Mouse (Mus musculus): ENCODE results near the gene Hoxd11. TPM values are rescaled to one million over a fixed set of nuclear protein-coding genes. Genes with fewer than 3 reads are reported as not detected.

Gene Hoxd11
- polyA plus RNA-seq, 1 experiment from 2014 or later, result not detected

- H3K27me3 ChIP-seq (ENCODE audit: control insufficient read depth, insufficient read depth, low read length), result peaks cover 86% of the 10 kb centered on the region
- peak overlapping the region; percentile 46 for H3K4me3 ChIP-seq (ENCODE audit: low read depth, low read length)
- 1% methylated on average over 27 of the region's 47 CpGs for WGBS (ENCODE audit: insufficient replicate concordance)
- no peak for ATAC-seq (replicated peaks; ENCODE audit: insufficient number of reproducible peaks, low FRiP score, low TSS enrichment)
- H3K27ac ChIP-seq (ENCODE audit: low read depth, low read length), result no peak overlapping the region
- peaks cover 4% of the 10 kb centered on the region; the same call in 1 of the 2 replicates for H3K4me1 ChIP-seq (ENCODE audit: control insufficient read depth, insufficient read depth, low read length)
- H3K9ac ChIP-seq (ENCODE audit: low read depth, low read length), result no peak overlapping the region
- H3K36me3 ChIP-seq (ENCODE audit: control insufficient read depth, insufficient read depth, low read length), result no peaks in the 10 kb centered on the region
- no peaks in the 10 kb centered on the region for H3K9me3 ChIP-seq (replicated peaks; ENCODE audit: control insufficient read depth, low read length)
- H3K4me2 ChIP-seq, result peak overlapping the region; percentile 63
These were observed 24.0 kb upstream of the Hoxd11 start for GRCm38 (mm10) chr2:74655420-74655781.

GRCm38 (mm10) chr2:74655821-74656631 is 23.3 kb upstream of the Hoxd11 start:
- Histone ChIP-seq H3K4me3 (ENCODE audit: low read depth, low read length) (peak overlapping the region; percentile 46), H3K36me3 (ENCODE audit: control insufficient read depth, insufficient read depth, low read length) (no peaks in the 10 kb centered on the region), H3K9me3 (replicated peaks; ENCODE audit: control insufficient read depth, low read length) (no peaks in the 10 kb centered on the region), H3K9ac (ENCODE audit: low read depth, low read length) (no peak overlapping the region), H3K4me1 (ENCODE audit: control insufficient read depth, insufficient read depth, low read length) (peaks cover 4% of the 10 kb centered on the region; the same call in 1 of the 2 replicates), H3K27ac (ENCODE audit: low read depth, low read length) (no peak overlapping the region), H3K27me3 (ENCODE audit: control insufficient read depth, insufficient read depth, low read length) (peaks cover 86% of the 10 kb centered on the region), H3K4me2 (peak overlapping the region; percentile 63)
- ATAC-seq (replicated peaks; ENCODE audit: insufficient number of reproducible peaks, low FRiP score, low TSS enrichment), result no peak
- WGBS (ENCODE audit: insufficient replicate concordance), result under 1% methylated on average over 62 of the region's 69 CpGs

DNA sequence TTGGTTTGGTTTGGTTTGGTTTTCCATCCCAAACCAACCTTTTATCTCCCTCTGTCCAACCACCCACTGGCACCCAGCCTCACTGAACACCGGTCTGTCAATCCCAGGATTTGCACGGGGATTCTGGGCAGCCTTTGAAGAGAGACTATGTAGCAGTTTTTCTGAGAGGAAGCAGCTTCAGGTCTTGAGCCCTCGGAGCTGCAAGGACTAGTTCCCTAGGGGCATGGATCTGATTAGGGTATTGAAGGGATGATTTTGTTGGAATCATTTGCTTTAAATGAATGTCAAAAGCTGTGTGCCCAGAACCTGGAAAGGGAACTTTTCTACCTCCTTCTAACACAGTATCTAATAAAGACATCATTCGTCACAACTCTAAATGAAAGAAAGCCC is 22.7 kb upstream of the Hoxd11 start:
- H3K27me3 ChIP-seq (ENCODE audit: control insufficient read depth, insufficient read depth, low read length), result peaks cover 87% of the 10 kb centered on the region
- H3K36me3 ChIP-seq (ENCODE audit: control insufficient read depth, insufficient read depth, low read length), result no peaks in the 10 kb centered on the region
- WGBS (ENCODE audit: insufficient replicate concordance), result 5% methylated on average over 4 of the region's 4 CpGs
- no peaks in the 10 kb centered on the region for H3K9me3 ChIP-seq (replicated peaks; ENCODE audit: control insufficient read depth, low read length)
- no peak overlapping the region for H3K9ac ChIP-seq (ENCODE audit: low read depth, low read length)
- H3K4me1 ChIP-seq (ENCODE audit: control insufficient read depth, insufficient read depth, low read length), result peaks cover 4% of the 10 kb centered on the region; the same call in 1 of the 2 replicates
- ATAC-seq (replicated peaks; ENCODE audit: insufficient number of reproducible peaks, low FRiP score, low TSS enrichment), result no peak
- H3K27ac ChIP-seq (ENCODE audit: low read depth, low read length), result no peak overlapping the region
- H3K4me2 ChIP-seq, result no peak overlapping the region
- H3K4me3 ChIP-seq (ENCODE audit: low read depth, low read length), result no peak overlapping the region

DNA sequence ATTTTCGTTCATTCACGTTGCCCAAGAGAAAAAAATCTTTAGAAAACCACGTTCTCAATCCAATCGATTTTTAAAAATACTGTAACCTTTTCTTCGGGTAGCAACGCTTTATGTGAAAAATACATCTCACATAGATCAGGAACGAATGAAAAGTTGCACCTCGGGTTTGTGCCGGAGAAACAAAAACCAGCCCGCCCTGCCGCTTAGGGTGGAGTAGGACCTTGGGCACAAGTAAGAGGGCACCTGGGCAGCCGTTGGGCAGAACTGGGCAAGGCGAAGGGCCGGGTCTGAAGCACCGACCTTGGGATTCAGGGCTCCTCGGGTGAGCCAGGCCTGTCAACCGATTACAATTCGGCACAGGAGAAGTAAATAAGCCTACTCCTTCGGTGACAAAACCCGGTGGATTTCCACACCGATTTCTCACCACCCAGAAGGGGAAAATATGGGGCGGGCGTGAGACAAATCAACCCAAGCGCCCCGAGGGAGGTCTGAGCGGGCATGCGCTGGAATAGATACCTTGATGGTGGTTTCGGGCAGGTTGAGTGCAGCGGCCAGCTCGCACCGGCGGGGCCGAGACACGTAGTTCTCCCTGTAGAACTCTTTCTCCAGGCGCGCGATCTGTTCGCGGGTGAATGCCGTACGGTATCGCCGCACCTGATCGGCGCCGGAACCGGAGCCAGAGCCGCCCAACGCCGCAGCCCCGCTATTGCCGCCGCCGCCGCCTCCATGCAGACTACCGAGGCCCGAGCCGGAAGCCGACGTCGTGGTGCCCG is 21.9 kb upstream of the Hoxd11 start:
- Histone ChIP-seq H3K9ac (ENCODE audit: low read depth, low read length) (no peak overlapping the region), H3K4me1 (ENCODE audit: control insufficient read depth, insufficient read depth, low read length) (peaks cover 4% of the 10 kb centered on the region; the same call in 1 of the 2 replicates), H3K27me3 (ENCODE audit: control insufficient read depth, insufficient read depth, low read length) (peaks cover 87% of the 10 kb centered on the region), H3K4me2 (peak overlapping the region; percentile 37), H3K4me3 (ENCODE audit: low read depth, low read length) (peak overlapping the region; percentile 26; the same call in 1 of the 2 replicates), H3K9me3 (replicated peaks; ENCODE audit: control insufficient read depth, low read length) (no peaks in the 10 kb centered on the region), H3K36me3 (ENCODE audit: control insufficient read depth, insufficient read depth, low read length) (no peaks in the 10 kb centered on the region), H3K27ac (ENCODE audit: low read depth, low read length) (no peak overlapping the region)
- WGBS (ENCODE audit: insufficient replicate concordance), result 3% methylated on average over 62 of the region's 62 CpGs
- no peak for ATAC-seq (replicated peaks; ENCODE audit: insufficient number of reproducible peaks, low FRiP score, low TSS enrichment)

DNA sequence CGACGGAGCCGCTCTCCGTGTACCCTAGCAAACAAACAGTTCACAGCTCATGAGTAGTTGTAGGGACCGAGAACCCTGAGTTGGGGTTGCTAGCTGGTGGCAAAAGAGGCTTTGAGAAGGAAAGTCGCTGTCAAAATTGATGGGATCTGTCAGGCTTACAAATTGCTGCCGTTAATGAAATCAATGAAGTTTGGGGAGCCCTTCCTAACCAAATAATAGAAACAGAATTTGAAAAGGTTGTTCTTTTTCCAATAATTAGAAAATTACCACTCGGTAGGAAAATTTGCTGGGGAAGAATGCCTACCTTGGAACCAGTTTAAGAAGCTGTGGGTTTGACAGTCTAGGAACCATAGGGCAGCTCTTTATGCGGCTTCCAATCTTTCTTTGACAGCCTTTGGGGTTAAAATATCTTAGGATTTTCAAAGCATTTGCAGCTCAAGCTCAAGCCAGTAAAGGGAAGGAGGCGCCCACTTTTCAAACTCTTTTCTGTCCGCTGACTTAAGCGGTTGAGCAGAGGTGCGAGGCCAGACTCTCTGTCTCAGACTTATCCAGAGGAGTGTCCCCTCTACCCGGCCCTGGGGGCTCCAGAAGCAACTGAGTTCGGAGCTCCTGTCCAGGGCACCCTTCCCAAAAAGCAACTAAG is 21.2 kb upstream of the Hoxd11 start:
- Histone ChIP-seq H3K27ac (ENCODE audit: low read depth, low read length) (no peak overlapping the region), H3K4me3 (ENCODE audit: low read depth, low read length) (peak overlapping the region; percentile 26; the same call in 1 of the 2 replicates), H3K27me3 (ENCODE audit: control insufficient read depth, insufficient read depth, low read length) (peaks cover 91% of the 10 kb centered on the region), H3K9me3 (replicated peaks; ENCODE audit: control insufficient read depth, low read length) (no peaks in the 10 kb centered on the region), H3K9ac (ENCODE audit: low read depth, low read length) (no peak overlapping the region), H3K36me3 (ENCODE audit: control insufficient read depth, insufficient read depth, low read length) (no peaks in the 10 kb centered on the region), H3K4me1 (ENCODE audit: control insufficient read depth, insufficient read depth, low read length) (peaks cover 4% of the 10 kb centered on the region; the same call in 1 of the 2 replicates), H3K4me2 (peak overlapping the region; percentile 37)
- ATAC-seq (replicated peaks; ENCODE audit: insufficient number of reproducible peaks, low FRiP score, low TSS enrichment), result no peak
- 2% methylated on average over 15 of the region's 15 CpGs for WGBS (ENCODE audit: insufficient replicate concordance)

- Histone ChIP-seq H3K4me1 (ENCODE audit: control insufficient read depth, insufficient read depth, low read length) (peaks cover 4% of the 10 kb centered on the region; the same call in 1 of the 2 replicates), H3K9me3 (replicated peaks; ENCODE audit: control insufficient read depth, low read length) (no peaks in the 10 kb centered on the region), H3K27ac (ENCODE audit: low read depth, low read length) (no peak overlapping the region), H3K36me3 (ENCODE audit: control insufficient read depth, insufficient read depth, low read length) (no peaks in the 10 kb centered on the region), H3K9ac (ENCODE audit: low read depth, low read length) (no peak overlapping the region), H3K4me3 (ENCODE audit: low read depth, low read length) (no peak overlapping the region), H3K4me2 (no peak overlapping the region), H3K27me3 (ENCODE audit: control insufficient read depth, insufficient read depth, low read length) (peaks cover 96% of the 10 kb centered on the region)
- no peak for ATAC-seq (replicated peaks; ENCODE audit: insufficient number of reproducible peaks, low FRiP score, low TSS enrichment)
- under 1% methylated on average over 47 of the region's 47 CpGs for WGBS (ENCODE audit: insufficient replicate concordance)
These were observed 20.5 kb upstream of the Hoxd11 start for GRCm38 (mm10) chr2:74658667-74659371.

DNA sequence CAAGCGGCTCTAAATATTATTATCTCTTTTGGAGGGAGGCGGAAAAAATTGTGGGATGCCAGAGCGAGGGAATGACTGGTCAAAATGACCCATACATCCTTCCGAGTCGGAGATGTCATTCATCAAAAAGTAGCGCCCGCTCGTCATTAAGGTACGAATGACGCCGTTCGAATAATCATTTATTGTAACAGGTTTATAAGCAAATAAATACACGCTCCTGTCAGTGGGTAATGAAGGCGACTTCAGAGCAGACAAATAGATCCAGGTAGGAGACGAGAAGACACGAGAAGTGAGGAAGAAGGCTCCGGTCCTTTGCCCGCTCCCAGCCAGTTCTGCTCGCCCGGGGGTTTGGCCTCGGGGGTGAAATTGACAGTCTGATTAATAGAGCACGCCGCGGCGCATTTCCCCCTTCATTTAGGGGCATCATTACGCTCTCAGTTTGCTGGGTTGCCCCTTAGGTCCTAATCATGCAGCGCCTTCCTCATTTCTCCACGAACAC is 19.8 kb upstream of the Hoxd11 start, which contains the start of gene Evx2:
Gene Evx2, minus strand, starts transcription at position 51 of the 499 bp plus-strand sequence.
- H3K9me3 ChIP-seq (replicated peaks; ENCODE audit: control insufficient read depth, low read length), result no peaks in the 10 kb centered on the region
- H3K36me3 ChIP-seq (ENCODE audit: control insufficient read depth, insufficient read depth, low read length), result no peaks in the 10 kb centered on the region
- ATAC-seq (replicated peaks; ENCODE audit: insufficient number of reproducible peaks, low FRiP score, low TSS enrichment), result no peak
- H3K9ac ChIP-seq (ENCODE audit: low read depth, low read length), result no peak within 1 kb of the TSS
- whole genome bisulfite sequencing (ENCODE audit: insufficient replicate concordance), result 2% methylated on average over 28 of the region's 28 CpGs
- H3K4me2 ChIP-seq, result no peak within 1 kb of the TSS
- H3K4me3 ChIP-seq (ENCODE audit: low read depth, low read length), result no peak within 1 kb of the TSS
- peaks cover 4% of the 10 kb centered on the region; the same call in 1 of the 2 replicates for H3K4me1 ChIP-seq (ENCODE audit: control insufficient read depth, insufficient read depth, low read length)
- peaks cover 96% of the 10 kb centered on the region for H3K27me3 ChIP-seq (ENCODE audit: control insufficient read depth, insufficient read depth, low read length)
- no peak within 1 kb of the TSS for H3K27ac ChIP-seq (ENCODE audit: low read depth, low read length)

Data from heart, embryonic 11.5 days (tissue).